Mouse (Mus musculus) intestine, embryonic 15.5 days (tissue): ENCODE measurements around the gene Nt5c2. TPM values are rescaled to one million over a fixed set of nuclear protein-coding genes. Genes with fewer than 3 reads are reported as not detected.

Source experiments
- ATAC-seq: fragments of 200-750 bp; cut with Nextera tagmentation; 2 replicates; pipeline ENCODE4 v1.8.0; 2017; ENCODE audit warnings: moderate TSS enrichment, moderate library complexity
- H3K27ac ChIP-seq: fragments of 300-500 bp; sonication (generic); 2 replicates; pipeline ENCODE4 v1.5.1; 2015; ENCODE audit warnings: mild to moderate bottlenecking, inconsistent platforms
- H3K27me3 ChIP-seq: fragments of 300-500 bp; sonication (generic); replicated peaks from 2 replicates; pipeline ENCODE4 v1.6.1; 2015; ENCODE audit warnings: inconsistent platforms
- H3K36me3 ChIP-seq: fragments of 300-500 bp; sonication (generic); 2 replicates; pipeline ENCODE4 v1.6.1; 2015; ENCODE audit warnings: inconsistent platforms
- H3K4me1 ChIP-seq: fragments of 300-500 bp; sonication (generic); replicated peaks from 2 replicates; pipeline ENCODE4 v1.6.1; 2015; ENCODE audit warnings: inconsistent platforms
- H3K4me2 ChIP-seq: fragments of 300-500 bp; sonication (generic); replicated peaks from 2 replicates; pipeline ENCODE4 v1.6.1; 2015; ENCODE audit warnings: mild to moderate bottlenecking, inconsistent platforms
- H3K4me3 ChIP-seq: fragments of 300-500 bp; sonication (generic); replicated peaks from 2 replicates; pipeline ENCODE4 v1.5.1; 2015; ENCODE audit warnings: inconsistent platforms
- H3K9ac ChIP-seq: fragments of 300-500 bp; sonication (generic); 2 replicates; pipeline ENCODE4 v1.6.1; 2015; ENCODE audit warnings: inconsistent platforms
- H3K9me3 ChIP-seq: fragments of 300-500 bp; sonication (generic); 2 replicates; pipeline ENCODE4 v1.6.1; 2016; ENCODE audit warnings: inconsistent platforms
- WGBS: fragments of 180-500 bp; shearing (Covaris S2); methylation state at CpG from one replicate; pipeline ENCODE4 v1.1.7; 2015; 5-methylcytosine and 5-hydroxymethylcytosine counted together
- polyA plus RNA-seq: library from polyadenylated mRNA; unstranded; fragments of >200 nt; fragmentation: Nextera tagmentation; extraction: Ambion mirVana; gene quantifications from 2 replicates; pipeline ENCODE4 v1.2.1, GENCODE M21; 2015

The Nt5c2 gene
- polyA plus RNA-seq, 1 experiment from 2014 or later = 49.1 TPM

DNA sequence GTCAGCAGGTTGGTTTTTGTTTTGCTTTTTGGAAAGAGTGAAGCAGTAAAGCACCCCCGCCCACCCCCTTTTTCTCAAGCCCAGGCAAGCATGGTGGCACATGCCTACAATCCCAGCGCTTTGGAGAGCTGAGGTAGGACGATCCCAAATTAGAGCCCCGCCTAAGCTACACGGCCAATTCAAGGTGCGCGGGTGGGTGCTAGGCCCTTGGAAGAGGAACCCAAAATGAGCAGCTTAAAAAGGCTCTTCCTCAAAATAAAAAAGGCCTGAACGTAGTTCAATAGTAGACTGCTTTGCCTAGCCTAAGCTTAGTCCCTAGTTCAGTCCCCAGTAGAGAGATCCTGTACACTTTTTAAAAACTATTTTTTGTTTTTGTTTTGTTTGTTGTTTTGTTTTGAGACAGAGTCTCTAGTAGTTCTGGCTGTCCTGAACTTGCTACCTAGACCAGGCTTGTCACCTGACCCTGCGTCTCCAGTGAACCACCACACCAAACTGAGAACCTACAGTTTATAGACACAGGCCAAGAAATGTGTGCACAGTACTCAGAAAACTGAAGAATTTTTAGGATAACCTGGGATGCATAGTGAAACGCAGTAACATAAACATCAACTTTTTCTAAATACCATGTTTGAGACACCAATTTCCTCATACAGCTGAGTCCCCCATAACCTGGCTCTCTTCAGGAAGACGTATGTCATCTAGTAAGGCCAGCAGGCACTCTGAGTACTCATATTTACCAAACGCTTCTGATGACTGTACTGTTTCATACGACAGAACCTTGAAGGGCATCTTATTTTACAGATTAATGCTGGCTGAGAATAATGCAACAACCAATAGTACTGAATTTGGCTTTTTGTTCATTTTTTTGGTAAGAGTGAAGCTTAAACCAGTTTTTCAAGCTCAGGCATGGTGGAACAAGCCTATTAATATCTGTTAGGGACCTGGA, 54.6 kb downstream of the Nt5c2 start:
- Histone ChIP-seq H3K9me3 (no peaks in the 10 kb centered on the region), H3K27ac (no peak overlapping the region), H3K9ac (peak overlapping the region; percentile 87; the same call in 1 of the 2 replicates), H3K4me2 (peak overlapping the region; percentile 67), H3K4me3 (peak overlapping the region; percentile 94), H3K36me3 (no peaks in the 10 kb centered on the region), H3K4me1 (peaks cover 15% of the 10 kb centered on the region), H3K27me3 (no peaks in the 10 kb centered on the region)
- WGBS = 68% methylated on average over 13 of the region's 13 CpGs
- no peak for ATAC-seq

GRCm38 (mm10) chr19:46959536-46959935, 55.4 kb downstream of the Nt5c2 start:
- Histone ChIP-seq H3K9me3 (no peaks in the 10 kb centered on the region), H3K27me3 (no peaks in the 10 kb centered on the region), H3K27ac (no peak overlapping the region), H3K4me3 (no peak overlapping the region), H3K36me3 (no peaks in the 10 kb centered on the region), H3K9ac (no peak overlapping the region), H3K4me2 (no peak overlapping the region), H3K4me1 (peaks cover 15% of the 10 kb centered on the region)
- 88% methylated on average over 3 of the region's 3 CpGs for WGBS
- ATAC-seq = no peak

DNA sequence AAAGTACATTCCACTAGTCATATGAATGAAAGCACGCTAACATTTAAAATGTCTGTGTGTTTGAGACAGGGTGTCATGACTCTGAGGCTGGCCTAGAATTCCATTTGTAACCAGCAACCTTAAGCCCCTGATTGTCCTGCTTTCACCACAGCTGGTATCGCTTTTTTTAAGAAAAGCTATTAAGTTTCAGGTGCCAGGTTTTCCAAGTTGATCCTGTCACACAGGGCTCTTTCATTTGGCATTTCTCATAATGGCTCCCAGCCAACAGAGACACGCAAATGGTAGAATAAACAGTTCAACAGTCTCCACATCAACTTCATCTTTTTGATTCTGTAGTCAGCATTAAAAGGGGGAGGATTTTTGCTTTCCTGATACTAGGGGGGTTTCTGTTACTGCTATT, 56.4 kb downstream of the Nt5c2 start:
- Histone ChIP-seq H3K27ac (no peak overlapping the region), H3K9ac (no peak overlapping the region), H3K36me3 (no peaks in the 10 kb centered on the region), H3K4me1 (peaks cover 15% of the 10 kb centered on the region), H3K4me3 (no peak overlapping the region), H3K4me2 (no peak overlapping the region), H3K27me3 (no peaks in the 10 kb centered on the region), H3K9me3 (no peaks in the 10 kb centered on the region)
- no peak for ATAC-seq
- 69% methylated on average over 3 of the region's 3 CpGs for WGBS

GRCm38 (mm10) chr19:46957971-46958370, 57.0 kb downstream of the Nt5c2 start:
- H3K4me1 ChIP-seq = peaks cover 14% of the 10 kb centered on the region
- no peak overlapping the region for H3K4me3 ChIP-seq
- 78% methylated on average over 4 of the region's 4 CpGs for WGBS
- H3K27ac ChIP-seq = no peak overlapping the region
- H3K36me3 ChIP-seq = no peaks in the 10 kb centered on the region
- no peak overlapping the region for H3K9ac ChIP-seq
- no peaks in the 10 kb centered on the region for H3K9me3 ChIP-seq
- no peak for ATAC-seq
- no peak overlapping the region for H3K4me2 ChIP-seq
- H3K27me3 ChIP-seq = no peaks in the 10 kb centered on the region

GRCm38 (mm10) chr19:46957001-46957400, 58.0 kb downstream of the Nt5c2 start:
- no peak overlapping the region for H3K9ac ChIP-seq
- ATAC-seq = no peak
- H3K4me2 ChIP-seq = no peak overlapping the region
- H3K27me3 ChIP-seq = no peaks in the 10 kb centered on the region
- H3K9me3 ChIP-seq = no peaks in the 10 kb centered on the region
- peaks cover 9% of the 10 kb centered on the region for H3K4me1 ChIP-seq
- no peak overlapping the region for H3K27ac ChIP-seq
- no peak overlapping the region for H3K4me3 ChIP-seq
- 86% methylated on average over 5 of the region's 5 CpGs for WGBS
- H3K36me3 ChIP-seq = no peaks in the 10 kb centered on the region

DNA sequence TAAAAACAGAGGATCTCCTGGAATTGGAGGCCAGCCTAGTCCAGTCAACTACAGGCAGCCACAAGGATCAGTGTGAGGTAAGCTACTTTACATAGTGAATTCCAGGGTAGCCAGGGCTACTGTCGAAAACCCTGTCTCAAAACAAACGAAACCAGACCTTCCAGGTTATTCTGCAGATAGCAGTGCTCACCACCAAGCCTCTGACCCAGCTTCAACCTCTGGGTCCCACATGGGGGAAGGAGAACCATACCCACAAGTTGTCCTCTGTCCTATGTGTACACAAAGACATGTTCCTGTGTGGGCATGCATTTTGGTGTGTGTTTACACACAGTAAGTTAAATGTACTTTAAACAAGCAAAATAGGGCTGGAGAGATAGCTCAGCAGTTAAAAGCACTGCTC, 58.5 kb downstream of the Nt5c2 start:
- Histone ChIP-seq H3K4me3 (no peak overlapping the region), H3K4me2 (no peak overlapping the region), H3K9me3 (no peaks in the 10 kb centered on the region), H3K4me1 (peaks cover 9% of the 10 kb centered on the region), H3K36me3 (no peaks in the 10 kb centered on the region), H3K9ac (no peak overlapping the region), H3K27ac (no peak overlapping the region), H3K27me3 (no peaks in the 10 kb centered on the region)
- no peak for ATAC-seq
- WGBS = 46% methylated on average over 2 of the region's 2 CpGs

DNA sequence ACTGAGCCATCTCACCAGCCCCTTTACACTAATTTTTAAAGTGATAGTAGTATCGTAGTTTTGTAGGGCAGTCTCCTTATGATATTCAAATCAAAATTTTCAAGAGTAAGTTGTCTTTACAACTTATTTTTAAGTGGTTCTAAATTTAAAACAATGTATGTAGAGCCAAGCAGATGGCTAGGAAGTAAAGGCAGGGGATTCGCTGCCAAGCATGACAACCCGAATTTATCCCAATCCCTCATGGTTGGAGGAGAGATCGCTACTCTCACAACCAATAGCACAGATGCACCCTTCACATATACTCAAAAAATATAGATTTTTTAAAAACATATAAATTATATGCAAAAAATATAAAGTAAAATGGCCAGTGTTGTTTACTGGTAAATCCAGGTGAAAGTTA, 59.3 kb downstream of the Nt5c2 start:
- H3K4me2 ChIP-seq = no peak overlapping the region
- no peaks in the 10 kb centered on the region for H3K9me3 ChIP-seq
- H3K27me3 ChIP-seq = no peaks in the 10 kb centered on the region
- peaks cover 4% of the 10 kb centered on the region; the same call in 1 of the 2 replicates for H3K4me1 ChIP-seq
- H3K9ac ChIP-seq = no peak overlapping the region
- H3K36me3 ChIP-seq = no peaks in the 10 kb centered on the region
- WGBS = 98% methylated on average over 4 of the region's 4 CpGs
- H3K4me3 ChIP-seq = no peak overlapping the region
- no peak overlapping the region for H3K27ac ChIP-seq
- no peak for ATAC-seq

- Histone ChIP-seq H3K4me1 (no peaks in the 10 kb centered on the region), H3K4me2 (no peak overlapping the region), H3K9ac (no peak overlapping the region), H3K9me3 (no peaks in the 10 kb centered on the region), H3K4me3 (no peak overlapping the region), H3K36me3 (peaks cover 4% of the 10 kb centered on the region; the same call in 1 of the 2 replicates), H3K27me3 (no peaks in the 10 kb centered on the region), H3K27ac (no peak overlapping the region)
- no peak for ATAC-seq
- WGBS = 85% methylated on average over 3 of the region's 3 CpGs
These were observed 61.4 kb downstream of the Nt5c2 start for GRCm38 (mm10) chr19:46953536-46953935.

DNA sequence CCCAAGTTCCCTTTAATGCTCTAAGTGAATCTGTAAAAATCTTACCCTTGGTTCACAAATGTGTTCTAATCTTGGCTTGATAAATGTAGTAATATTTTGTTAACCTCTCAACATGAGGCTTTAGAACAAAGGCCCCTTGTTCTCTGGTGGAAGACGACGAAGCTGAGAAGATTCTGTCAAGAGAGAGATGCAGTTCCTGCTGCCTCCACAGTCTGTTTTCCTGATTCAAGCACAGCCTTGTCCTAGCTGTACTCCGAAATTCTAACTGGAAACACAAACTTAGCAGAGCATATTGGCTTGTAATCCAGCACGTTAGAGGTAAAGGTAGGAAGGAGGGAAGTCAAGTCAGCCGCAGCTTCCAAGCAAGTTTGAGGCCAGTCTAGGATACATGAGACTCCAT, 62.0 kb downstream of the Nt5c2 start:
- Histone ChIP-seq H3K4me3 (no peak overlapping the region), H3K9ac (no peak overlapping the region), H3K27me3 (no peaks in the 10 kb centered on the region), H3K36me3 (peaks cover 4% of the 10 kb centered on the region; the same call in 1 of the 2 replicates), H3K4me2 (no peak overlapping the region), H3K27ac (no peak overlapping the region), H3K4me1 (no peaks in the 10 kb centered on the region), H3K9me3 (no peaks in the 10 kb centered on the region)
- ATAC-seq = no peak
- WGBS = 82% methylated on average over 5 of the region's 5 CpGs

DNA sequence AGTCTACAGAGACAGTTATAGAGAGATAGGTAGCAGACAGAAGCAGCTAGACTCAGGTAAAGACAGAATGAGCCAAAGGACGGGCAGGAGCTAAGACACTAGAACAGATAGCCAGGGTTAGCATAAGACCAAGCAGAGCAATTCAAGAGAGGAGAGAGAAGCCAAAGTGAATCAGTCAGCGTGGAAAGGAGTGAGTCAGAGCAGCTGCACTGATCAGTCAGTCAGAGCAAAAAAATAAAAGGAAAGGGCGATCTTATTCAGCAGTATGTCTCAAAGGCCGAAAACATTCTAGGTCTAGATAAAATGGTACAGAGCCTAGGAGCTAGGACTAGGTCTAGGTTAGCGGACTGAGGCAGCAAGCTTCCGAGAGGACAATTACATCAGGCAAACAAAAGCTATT, 70.6 kb downstream of the Nt5c2 start:
- H3K9me3 ChIP-seq = no peaks in the 10 kb centered on the region
- H3K27ac ChIP-seq = no peak overlapping the region
- no peaks in the 10 kb centered on the region for H3K27me3 ChIP-seq
- H3K9ac ChIP-seq = no peak overlapping the region
- 90% methylated on average over 6 of the region's 6 CpGs for WGBS
- no peaks in the 10 kb centered on the region for H3K4me1 ChIP-seq
- no peak overlapping the region for H3K4me3 ChIP-seq
- no peak for ATAC-seq
- no peaks in the 10 kb centered on the region; the same call in none of the 2 replicates for H3K36me3 ChIP-seq
- no peak overlapping the region for H3K4me2 ChIP-seq

DNA sequence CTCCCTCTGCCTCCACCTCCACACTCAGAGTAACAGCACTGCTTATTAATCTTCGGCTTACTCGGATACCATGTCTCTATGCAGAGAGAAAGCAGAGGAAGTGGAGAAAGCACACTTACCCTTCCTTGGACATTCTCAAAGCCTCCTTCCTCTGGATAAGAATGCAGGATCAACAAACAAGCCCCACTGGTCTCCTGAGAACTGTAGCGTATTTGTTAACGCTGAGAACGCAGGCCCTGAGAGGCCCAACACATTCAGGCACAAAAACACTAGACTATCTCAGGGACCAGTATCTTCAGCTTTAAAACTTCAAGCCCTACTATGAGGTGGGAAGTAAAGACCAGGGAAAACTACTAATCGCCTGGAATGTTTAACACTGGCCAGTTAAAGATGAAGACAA, 77.8 kb downstream of the Nt5c2 start:
- Histone ChIP-seq H3K9ac (no peak overlapping the region), H3K27ac (peak overlapping the region; percentile 30; the same call in 1 of the 2 replicates), H3K4me2 (no peak overlapping the region), H3K9me3 (no peaks in the 10 kb centered on the region), H3K36me3 (no peaks in the 10 kb centered on the region; the same call in 1 of the 2 replicates), H3K4me3 (no peak overlapping the region), H3K27me3 (no peaks in the 10 kb centered on the region), H3K4me1 (no peaks in the 10 kb centered on the region)
- WGBS = 37% methylated on average over 6 of the region's 6 CpGs
- no peak for ATAC-seq

GRCm38 (mm10) chr19:46934025-46934424, 80.9 kb downstream of the Nt5c2 start:
- Histone ChIP-seq H3K4me2 (no peak overlapping the region), H3K4me1 (no peaks in the 10 kb centered on the region), H3K9ac (no peak overlapping the region), H3K27me3 (no peaks in the 10 kb centered on the region), H3K36me3 (no peaks in the 10 kb centered on the region), H3K4me3 (no peak overlapping the region), H3K27ac (no peak overlapping the region), H3K9me3 (no peaks in the 10 kb centered on the region)
- 79% methylated on average over 4 of the region's 4 CpGs for WGBS
- no peak for ATAC-seq

DNA sequence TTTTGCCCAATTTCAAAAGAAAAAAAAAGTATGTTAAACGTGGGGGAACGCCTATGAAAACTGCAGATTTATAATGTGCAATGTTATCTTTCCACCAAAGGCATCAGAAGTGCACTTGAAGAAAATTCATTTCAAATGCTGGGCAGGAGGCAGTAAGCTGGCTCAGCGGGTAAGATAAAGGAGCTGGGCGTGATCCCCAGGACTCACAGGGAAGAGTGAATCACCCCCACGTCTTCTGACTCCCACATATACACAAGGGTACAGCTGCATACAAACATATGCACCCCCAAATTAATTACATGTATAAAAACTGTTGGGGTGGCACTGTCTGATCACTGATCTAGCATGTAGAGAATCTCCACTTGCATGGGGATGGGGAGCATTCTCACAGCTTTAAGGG, 82.3 kb downstream of the Nt5c2 start:
- no peak overlapping the region for H3K4me2 ChIP-seq
- WGBS = 79% methylated on average over 5 of the region's 5 CpGs
- no peak for ATAC-seq

More for the DNA sequence above, 82.3 kb downstream of the Nt5c2 start:
- H3K27ac ChIP-seq = no peak overlapping the region
- H3K9ac ChIP-seq = no peak overlapping the region
- H3K36me3 ChIP-seq = no peaks in the 10 kb centered on the region
- no peaks in the 10 kb centered on the region for H3K9me3 ChIP-seq
- no peaks in the 10 kb centered on the region for H3K27me3 ChIP-seq
- no peaks in the 10 kb centered on the region for H3K4me1 ChIP-seq
- H3K4me3 ChIP-seq = no peak overlapping the region
